In genomic region chr1:172154536-172154935, GRCm38 (mm10) we compare ENCODE assay signal across 13 mouse cellular contexts.
"Had no signal": no experiment of that assay in that cellular context is flagged by ENCODE, and none has a peak within 500 bp of the region (broad histone marks: within the 10 kb centered on the region; RNA-seq: fewer than 3 reads in every experiment).

No protein-coding gene starts in this region.

- H3K27ac ChIP-seq: limb, embryonic 15.5 days; liver, embryonic 12.5 days; lung, embryonic 15.5 days; midbrain, embryonic 12.5 days had no signal

- H3K4me3 ChIP-seq: limb, embryonic 15.5 days; liver, embryonic 12.5 days; lung, embryonic 15.5 days; midbrain, embryonic 12.5 days had no signal

- ATAC-seq: inflammation-experienced regulatory T-cells, adult 6 months; liver, embryonic 12.5 days; midbrain, embryonic 16.5 days had no signal

- DNase-seq: kidney, adult 2 months; kidney, postnatal 36 days; layer of hippocampus, adult 9-11 months; right cerebral cortex, adult 18-20 months; right cerebral cortex, postnatal 25 days; thymus, adult 18-20 months; thymus, postnatal 25 days had no signal

- H3K9ac ChIP-seq: limb, embryonic 15.5 days; liver, embryonic 12.5 days; lung, embryonic 15.5 days; midbrain, embryonic 12.5 days had no signal

- H3K27me3 ChIP-seq: limb, embryonic 15.5 days; liver, embryonic 12.5 days; lung, embryonic 15.5 days; midbrain, embryonic 12.5 days had no signal

- H3K9me3 ChIP-seq: limb, embryonic 15.5 days; liver, embryonic 12.5 days; lung, embryonic 15.5 days; midbrain, embryonic 12.5 days had no signal

- H3K4me2 ChIP-seq: limb, embryonic 15.5 days; liver, embryonic 12.5 days; lung, embryonic 15.5 days; midbrain, embryonic 12.5 days had no signal
